Mouse (Mus musculus) erythroblast, adult 5-6 weeks (primary cell): ENCODE data around the gene Depdc1b. TPM values are rescaled to one million over a fixed set of nuclear protein-coding genes. Genes with fewer than 3 reads are reported as not detected.

ENCODE experiments used
- ATAC-seq: replicated peaks from 2 replicates; pipeline ENCODE4 v1.8.0; 2016; ENCODE audit warnings: moderate number of reproducible peaks, mild to moderate bottlenecking, moderate TSS enrichment, inconsistent platforms; ENCODE audit not compliant: poor library complexity, low FRiP score, severe bottlenecking
- total RNA-seq, 2 experiments: library from RNA; stranded (forward) in 1 of 2; stranded (reverse) in 1 of 2; fragments of 150-400 nt in 1 of 2; fragments of 200-764, 138-1000 nt in 1 of 2; gene quantifications; 2 replicates each; pipeline versions ENCODE4 v1.2.3 to v1.2.4; 2015 to 2017; ENCODE audit warnings: low replicate concordance in 2 of 2

The Depdc1b gene
- total RNA-seq, 2 experiments from 2014 or later, result 36.1 to 48.5 TPM

GRCm38 (mm10) chr13:108345756-108346155 lies 29.6 kb downstream of the Depdc1b start:
- ATAC-seq, result no peak

- no peak; the same call in 1 of the 2 replicates for ATAC-seq
Measured at GRCm38 (mm10) chr13:108347016-108347415, 30.9 kb downstream of the Depdc1b start.

GRCm38 (mm10) chr13:108349624-108350023 lies 33.5 kb downstream of the Depdc1b start:
- no peak for ATAC-seq

- no peak for ATAC-seq
Measured at GRCm38 (mm10) chr13:108353781-108354180, 37.6 kb downstream of the Depdc1b start.

GRCm38 (mm10) chr13:108354804-108355552 lies 38.8 kb downstream of the Depdc1b start:
- no peak for ATAC-seq

- ATAC-seq, result no peak
Measured at GRCm38 (mm10) chr13:108357362-108357761, 41.2 kb downstream of the Depdc1b start.

GRCm38 (mm10) chr13:108358228-108358627 lies 42.1 kb downstream of the Depdc1b start:
- ATAC-seq, result no peak

GRCm38 (mm10) chr13:108367496-108367895 lies 51.4 kb downstream of the Depdc1b start:
- no peak for ATAC-seq

- ATAC-seq, result no peak
Measured at GRCm38 (mm10) chr13:108370241-108370941, 54.3 kb downstream of the Depdc1b start.

GRCm38 (mm10) chr13:108371352-108371921 lies 55.3 kb downstream of the Depdc1b start:
- no peak for ATAC-seq

- ATAC-seq, result no peak
Measured at GRCm38 (mm10) chr13:108373231-108373630, 57.1 kb downstream of the Depdc1b start.

GRCm38 (mm10) chr13:108376637-108377036 lies 60.5 kb downstream of the Depdc1b start:
- no peak for ATAC-seq

GRCm38 (mm10) chr13:108381161-108381560 lies 65.0 kb downstream of the Depdc1b start:
- ATAC-seq, result no peak

GRCm38 (mm10) chr13:108383051-108383450 lies 66.9 kb downstream of the Depdc1b start:
- no peak for ATAC-seq

- ATAC-seq, result no peak
Measured at GRCm38 (mm10) chr13:108386058-108386457, 69.9 kb downstream of the Depdc1b start.

GRCm38 (mm10) chr13:108390565-108390964 lies 74.4 kb downstream of the Depdc1b start:
- peak; percentile 80 for ATAC-seq

GRCm38 (mm10) chr13:108403197-108403596 lies 87.1 kb downstream of the Depdc1b start:
- no peak for ATAC-seq

- no peak for ATAC-seq
Measured at GRCm38 (mm10) chr13:108404372-108404771, 88.2 kb downstream of the Depdc1b start.

GRCm38 (mm10) chr13:108415464-108415863 lies 99.3 kb downstream of the Depdc1b start:
- no peak for ATAC-seq

- no peak for ATAC-seq
Measured at GRCm38 (mm10) chr13:108418741-108419507, 102.8 kb downstream of the Depdc1b start.
